Mouse (Mus musculus): ENCODE results near the gene Abhd2. TPM values are rescaled to one million over a fixed set of nuclear protein-coding genes. Genes with fewer than 3 reads are reported as not detected.

Abhd2 gene
- polyA plus RNA-seq, 1 experiment from 2014 or later = 12.9 TPM

- Histone ChIP-seq H3K9ac (no peak overlapping the region), H3K4me3 (no peak overlapping the region), H3K4me2 (replicated peaks) (no peak overlapping the region), H3K27ac (no peak overlapping the region), H3K4me1 (peaks cover 16% of the 10 kb centered on the region), H3K36me3 (peaks cover 31% of the 10 kb centered on the region), H3K27me3 (replicated peaks) (no peaks in the 10 kb centered on the region), H3K9me3 (no peaks in the 10 kb centered on the region)
- ATAC-seq (ENCODE audit: low FRiP score, low read depth) = no peak
- 61% methylated on average over 13 of the region's 13 CpGs for WGBS
Measured at GRCm38 (mm10) chr7:79300432-79301151, 27.6 kb downstream of the Abhd2 start.

DNA sequence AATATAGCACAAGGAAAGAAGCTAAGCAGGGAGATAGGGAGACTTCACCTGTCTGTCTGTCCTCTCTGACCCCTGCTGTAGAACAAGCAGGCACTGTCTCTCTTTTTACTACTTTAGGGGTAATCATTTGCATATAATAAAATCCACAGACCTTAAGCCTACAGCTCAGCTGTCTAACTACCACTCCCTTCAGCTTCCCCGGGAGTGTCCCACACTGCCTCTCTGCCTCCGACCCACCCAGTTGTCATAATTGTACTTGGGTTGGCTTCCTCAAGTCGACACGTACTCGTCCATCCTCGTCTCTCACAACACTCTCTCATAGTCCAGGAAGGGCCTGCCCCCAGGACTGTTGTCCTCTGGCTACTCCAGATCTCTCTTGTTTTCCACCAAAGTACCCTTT, 29.1 kb downstream of the Abhd2 start:
- Histone ChIP-seq H3K27me3 (replicated peaks) (no peaks in the 10 kb centered on the region), H3K4me1 (peaks cover 16% of the 10 kb centered on the region), H3K36me3 (peaks cover 23% of the 10 kb centered on the region), H3K9me3 (no peaks in the 10 kb centered on the region), H3K27ac (no peak overlapping the region), H3K4me3 (no peak overlapping the region), H3K9ac (no peak overlapping the region), H3K4me2 (replicated peaks) (no peak overlapping the region)
- ATAC-seq (ENCODE audit: low FRiP score, low read depth) = no peak
- WGBS = 88% methylated on average over 6 of the region's 6 CpGs

DNA sequence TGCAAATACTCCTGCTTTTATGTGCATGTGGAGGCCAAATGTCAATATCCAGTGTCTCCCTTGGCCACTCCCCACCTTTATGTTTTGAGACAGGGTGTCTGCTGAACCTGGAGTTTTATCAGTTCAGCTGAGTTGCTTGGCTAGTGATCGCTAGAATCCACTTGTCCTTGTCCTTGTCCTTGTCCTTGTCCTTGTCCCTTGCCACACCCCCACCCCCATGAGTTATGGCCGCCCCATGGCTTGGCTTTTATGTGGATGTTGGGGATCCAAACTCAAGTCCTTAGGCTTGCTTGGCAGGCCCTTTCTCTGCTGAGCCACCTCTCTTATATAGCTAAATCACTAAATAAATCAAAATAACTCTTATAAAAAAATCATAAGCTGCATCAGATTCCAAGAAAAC, 29.6 kb downstream of the Abhd2 start:
- no peak for ATAC-seq (ENCODE audit: low FRiP score, low read depth)
- H3K4me3 ChIP-seq = no peak overlapping the region
- peaks cover 20% of the 10 kb centered on the region for H3K36me3 ChIP-seq
- no peak overlapping the region for H3K4me2 ChIP-seq (replicated peaks)
- peaks cover 16% of the 10 kb centered on the region for H3K4me1 ChIP-seq
- no peaks in the 10 kb centered on the region for H3K9me3 ChIP-seq
- H3K27ac ChIP-seq = no peak overlapping the region
- no peak overlapping the region for H3K9ac ChIP-seq
- WGBS = 86% methylated on average over 2 of the region's 2 CpGs
- no peaks in the 10 kb centered on the region for H3K27me3 ChIP-seq (replicated peaks)

- Histone ChIP-seq H3K27ac (no peak overlapping the region), H3K9ac (no peak overlapping the region), H3K4me2 (replicated peaks) (no peak overlapping the region), H3K4me1 (peaks cover 18% of the 10 kb centered on the region), H3K4me3 (no peak overlapping the region), H3K27me3 (replicated peaks) (no peaks in the 10 kb centered on the region), H3K36me3 (peaks cover 14% of the 10 kb centered on the region), H3K9me3 (no peaks in the 10 kb centered on the region)
- ATAC-seq (ENCODE audit: low FRiP score, low read depth) = no peak
- WGBS = 80% methylated on average over 6 of the region's 6 CpGs
Measured at GRCm38 (mm10) chr7:79303183-79303761, 30.3 kb downstream of the Abhd2 start.

DNA sequence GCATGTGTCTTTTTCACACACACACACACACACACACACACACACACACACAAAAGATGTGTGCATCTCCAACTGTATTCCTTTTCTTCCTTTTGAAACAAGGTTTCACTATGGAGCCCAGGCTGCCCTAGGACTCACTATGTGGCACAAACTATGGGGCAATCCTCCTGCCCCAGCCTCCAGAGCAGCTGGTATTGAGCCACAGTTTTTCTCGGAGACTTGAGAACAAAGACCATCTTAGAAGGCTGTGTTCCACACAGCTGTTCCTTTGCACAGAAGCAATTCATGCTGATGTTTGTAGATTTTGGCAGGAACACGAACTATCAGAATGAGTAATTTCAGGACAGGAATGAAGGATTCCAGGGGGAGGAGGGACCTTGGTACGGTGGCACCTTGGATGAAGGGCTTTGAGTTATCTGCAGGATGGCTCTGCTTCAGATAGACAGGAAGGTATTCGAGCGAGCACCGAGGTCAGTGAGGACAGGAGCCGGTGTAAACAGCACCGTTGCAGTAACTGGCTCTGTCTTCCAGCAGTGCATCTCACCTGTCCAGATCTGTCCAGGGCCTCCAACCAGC, 35.5 kb downstream of the Abhd2 start:
- Histone ChIP-seq H3K36me3 (no peaks in the 10 kb centered on the region; the same call in 1 of the 2 replicates), H3K9ac (no peak overlapping the region), H3K4me1 (peaks cover 50% of the 10 kb centered on the region), H3K9me3 (no peaks in the 10 kb centered on the region), H3K27me3 (replicated peaks) (no peaks in the 10 kb centered on the region), H3K4me3 (no peak overlapping the region), H3K27ac (no peak overlapping the region), H3K4me2 (replicated peaks) (no peak overlapping the region)
- 83% methylated on average over 8 of the region's 8 CpGs for WGBS
- no peak for ATAC-seq (ENCODE audit: low FRiP score, low read depth)

- H3K9me3 ChIP-seq = no peaks in the 10 kb centered on the region
- H3K36me3 ChIP-seq = no peaks in the 10 kb centered on the region; the same call in 1 of the 2 replicates
- no peak for ATAC-seq (ENCODE audit: low FRiP score, low read depth)
- no peaks in the 10 kb centered on the region for H3K27me3 ChIP-seq (replicated peaks)
- H3K27ac ChIP-seq = no peak overlapping the region
- no peak overlapping the region for H3K4me2 ChIP-seq (replicated peaks)
- 57% methylated on average over 19 of the region's 19 CpGs for WGBS
- peaks cover 57% of the 10 kb centered on the region for H3K4me1 ChIP-seq
- H3K9ac ChIP-seq = no peak overlapping the region
- no peak overlapping the region for H3K4me3 ChIP-seq
Measured at GRCm38 (mm10) chr7:79309247-79310190, 36.5 kb downstream of the Abhd2 start.

- H3K9me3 ChIP-seq = no peaks in the 10 kb centered on the region
- ATAC-seq (ENCODE audit: low FRiP score, low read depth) = no peak
- H3K36me3 ChIP-seq = no peaks in the 10 kb centered on the region
- H3K9ac ChIP-seq = no peak overlapping the region
- H3K4me3 ChIP-seq = no peak overlapping the region
- H3K4me2 ChIP-seq (replicated peaks) = no peak overlapping the region
- H3K27me3 ChIP-seq (replicated peaks) = no peaks in the 10 kb centered on the region
- no peak overlapping the region for H3K27ac ChIP-seq
- peaks cover 64% of the 10 kb centered on the region for H3K4me1 ChIP-seq
- 58% methylated on average over 1 of the region's 1 CpGs for WGBS
Measured at GRCm38 (mm10) chr7:79310191-79310555, 37.2 kb downstream of the Abhd2 start.

GRCm38 (mm10) chr7:79311420-79311988, 38.5 kb downstream of the Abhd2 start:
- Histone ChIP-seq H3K4me2 (replicated peaks) (no peak overlapping the region), H3K27me3 (replicated peaks) (no peaks in the 10 kb centered on the region), H3K4me1 (peaks cover 77% of the 10 kb centered on the region), H3K36me3 (no peaks in the 10 kb centered on the region), H3K4me3 (no peak overlapping the region), H3K9me3 (no peaks in the 10 kb centered on the region), H3K9ac (no peak overlapping the region), H3K27ac (no peak overlapping the region)
- WGBS = 93% methylated on average over 5 of the region's 5 CpGs
- no peak for ATAC-seq (ENCODE audit: low FRiP score, low read depth)

GRCm38 (mm10) chr7:79312246-79312645, 39.2 kb downstream of the Abhd2 start:
- no peak overlapping the region for H3K27ac ChIP-seq
- H3K4me2 ChIP-seq (replicated peaks) = no peak overlapping the region
- H3K9ac ChIP-seq = no peak overlapping the region
- no peak for ATAC-seq (ENCODE audit: low FRiP score, low read depth)
- no peaks in the 10 kb centered on the region for H3K36me3 ChIP-seq
- no peak overlapping the region for H3K4me3 ChIP-seq
- H3K4me1 ChIP-seq = peaks cover 79% of the 10 kb centered on the region
- no peaks in the 10 kb centered on the region for H3K9me3 ChIP-seq
- WGBS = 67% methylated on average over 8 of the region's 8 CpGs
- no peaks in the 10 kb centered on the region for H3K27me3 ChIP-seq (replicated peaks)

GRCm38 (mm10) chr7:79313519-79314059, 40.6 kb downstream of the Abhd2 start:
- Histone ChIP-seq H3K27me3 (replicated peaks) (no peaks in the 10 kb centered on the region), H3K36me3 (no peaks in the 10 kb centered on the region), H3K9me3 (no peaks in the 10 kb centered on the region), H3K27ac (no peak overlapping the region), H3K4me1 (peaks cover 77% of the 10 kb centered on the region), H3K4me2 (replicated peaks) (no peak overlapping the region), H3K4me3 (no peak overlapping the region), H3K9ac (no peak overlapping the region)
- no peak for ATAC-seq (ENCODE audit: low FRiP score, low read depth)
- WGBS = 43% methylated on average over 12 of the region's 12 CpGs

DNA sequence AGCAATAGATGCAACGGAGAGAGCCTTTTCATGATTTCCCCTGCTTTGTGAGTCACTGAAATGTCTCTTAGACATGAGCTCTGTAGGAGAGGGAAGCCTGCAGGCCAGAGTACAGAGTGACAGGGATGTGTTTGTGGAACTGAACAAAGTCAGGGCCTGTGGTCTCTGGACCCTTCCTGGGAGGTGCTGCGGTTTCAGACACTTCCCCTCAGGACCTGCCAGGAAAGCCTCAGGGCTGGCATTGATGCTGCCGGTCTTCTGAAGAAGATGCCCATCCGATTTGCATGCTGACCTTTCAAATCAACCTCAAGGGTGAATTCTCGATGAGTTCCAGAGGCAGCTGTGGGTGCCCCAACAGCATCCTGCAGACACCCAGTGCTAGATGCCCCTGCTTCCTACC, 41.5 kb downstream of the Abhd2 start:
- no peak overlapping the region for H3K27ac ChIP-seq
- ATAC-seq (ENCODE audit: low FRiP score, low read depth) = no peak
- no peaks in the 10 kb centered on the region for H3K27me3 ChIP-seq (replicated peaks)
- no peak overlapping the region for H3K4me3 ChIP-seq
- H3K9ac ChIP-seq = no peak overlapping the region
- WGBS = 71% methylated on average over 5 of the region's 5 CpGs
- H3K4me1 ChIP-seq = peaks cover 68% of the 10 kb centered on the region
- no peaks in the 10 kb centered on the region for H3K9me3 ChIP-seq
- no peak overlapping the region for H3K4me2 ChIP-seq (replicated peaks)
- no peaks in the 10 kb centered on the region for H3K36me3 ChIP-seq
